8 mouse cellular contexts compared by ENCODE assay signal in genomic region chr11:98294188-98295012, GRCm38 (mm10). TPM values are rescaled to one million over a fixed set of nuclear protein-coding genes. Genes with fewer than 3 reads are reported as not detected.
DNase-seq lines count a peak whose midpoint lies in the region; ATAC-seq and TF ChIP-seq lines count a peak whose summit lies in the region.

No protein-coding gene starts in this region.

- H3K9ac ChIP-seq in hindbrain, embryonic 14.5 days: peak overlapping the region; percentile 74

- CTCF ChIA-PET in Patski (lab: Charles Lee): interaction anchor here (1.1 kb wide), 1 partner anchor 48 kb away, joined by 4 read pairs; no protein-coding TSS in a partner anchor

- peak overlapping the region; percentile 78 for H3K4me2 ChIP-seq in hindbrain, embryonic 14.5 days (replicated peaks)

- peaks cover 47% of the 10 kb centered on the region for H3K4me1 ChIP-seq in hindbrain, embryonic 14.5 days (replicated peaks; ENCODE audit: control insufficient read depth, insufficient read depth, low read length)

- WGBS in hindbrain, embryonic 14.5 days: 1% methylated on average over 57 of the region's 58 CpGs

- ATAC-seq in Patski: peak; percentile 79
- ATAC-seq in hindbrain, embryonic 14.5 days (ENCODE audit: low FRiP score): peak; percentile 81

- no peak for TF ChIP-seq CTCF in Patski (IDR thresholded peaks at IDR 0.05)

- DNase-seq in Patski (ENCODE audit: low read depth, low spot score) (no peak), adipocyte (ENCODE audit: low spot score) (no peak)
- DNase-seq in cerebellum, postnatal 14 days: peak; percentile 98
- DNase-seq in frontal cortex, postnatal 36 days (ENCODE audit: low spot score in 2 of 2): peak; percentile 79 to 83
- DNase-seq in hindbrain, embryonic 14.5 days (ENCODE audit: low spot score): peak; percentile 85
- peak; percentile 49 for DNase-seq in left cerebral cortex, adult 11 months (ENCODE audit: low spot score)
- DNase-seq in lung, postnatal 25 days (ENCODE audit: low spot score): peak; percentile 37
- peak; percentile 51 for DNase-seq in retina, postnatal 7 days (ENCODE audit: low read depth, low spot score)

- H3K9me3 ChIP-seq in hindbrain, embryonic 14.5 days (ENCODE audit: control insufficient read depth, low read length): no peaks in the 10 kb centered on the region

- peak overlapping the region; percentile 71 for H3K4me3 ChIP-seq in hindbrain, embryonic 14.5 days (replicated peaks; ENCODE audit: low read length)

- POLR2A ChIA-PET in Patski (lab: Charles Lee): interaction anchor here (1.0 to 1.1 kb wide), 2 partner anchors 25 to 119 kb away, joined by 3 to 5 read pairs; no protein-coding TSS in a partner anchor

- H3K36me3 ChIP-seq in hindbrain, embryonic 14.5 days (replicated peaks; ENCODE audit: control insufficient read depth, insufficient read depth): no peaks in the 10 kb centered on the region

- peak overlapping the region; percentile 82 for H3K27ac ChIP-seq in hindbrain, embryonic 14.5 days

- peaks cover 4% of the 10 kb centered on the region for H3K27me3 ChIP-seq in Patski
- no peaks in the 10 kb centered on the region for H3K27me3 ChIP-seq in hindbrain, embryonic 14.5 days (ENCODE audit: control insufficient read depth, insufficient read depth, low read length)

- in situ Hi-C loops in Patski (cut with MboI; ENCODE audit: low pct_unique_long_range_greater_than_20kb): no loop called here

RNA-seq across cellular contexts. Expression of gene Neurod2, which starts 35.0 kb away (rescaled TPM):
- not detected for polyA plus RNA-seq in Patski (2021)
- polyA plus RNA-seq in hindbrain, embryonic 14.5 days (2014; fragmentation: Nextera tagmentation; extraction: Ambion mirVana): 21.7 and 25.5 TPM in 2 replicates

RNA-seq across cellular contexts. Expression of gene Ppp1r1b, which starts 53.8 kb away (rescaled TPM):
- 19.2 TPM for polyA plus RNA-seq in Patski (2021)
- polyA plus RNA-seq in hindbrain, embryonic 14.5 days (2014; fragmentation: Nextera tagmentation; extraction: Ambion mirVana): 3.0 and 3.3 TPM in 2 replicates

Comparison
In these comparisons a context has a peak if more than half of its experiments do, and no peak if none do; other contexts are left out.
1. DNase-seq: peak in cerebellum, postnatal 14 days (2 of 2), frontal cortex, postnatal 36 days (2 of 2), hindbrain, embryonic 14.5 days (single experiment), left cerebral cortex, adult 11 months (single experiment), lung, postnatal 25 days (single experiment) and retina, postnatal 7 days (single experiment); none in Patski (single experiment) and adipocyte (single experiment).
2. RNA of gene Neurod2, which starts 35.0 kb away (polyA plus RNA-seq): 21.7 to 25.5 TPM in hindbrain, embryonic 14.5 days; not detected in Patski (single experiment); every median in the first group is over 10 times any median in the second.